Mouse (Mus musculus) c-Kit-negative CD71-positive TER-119-positive erythroid progenitor cells, embryonic 14.5 days (primary cell): ENCODE results near the gene Zfp606.

Source experiments
- DNase-seq: peaks from one replicate; pipeline ENCODE4 v3.0.0-alpha.2; 2013; ENCODE audit warnings: low read depth, low spot score

Zfp606 gene

DNA sequence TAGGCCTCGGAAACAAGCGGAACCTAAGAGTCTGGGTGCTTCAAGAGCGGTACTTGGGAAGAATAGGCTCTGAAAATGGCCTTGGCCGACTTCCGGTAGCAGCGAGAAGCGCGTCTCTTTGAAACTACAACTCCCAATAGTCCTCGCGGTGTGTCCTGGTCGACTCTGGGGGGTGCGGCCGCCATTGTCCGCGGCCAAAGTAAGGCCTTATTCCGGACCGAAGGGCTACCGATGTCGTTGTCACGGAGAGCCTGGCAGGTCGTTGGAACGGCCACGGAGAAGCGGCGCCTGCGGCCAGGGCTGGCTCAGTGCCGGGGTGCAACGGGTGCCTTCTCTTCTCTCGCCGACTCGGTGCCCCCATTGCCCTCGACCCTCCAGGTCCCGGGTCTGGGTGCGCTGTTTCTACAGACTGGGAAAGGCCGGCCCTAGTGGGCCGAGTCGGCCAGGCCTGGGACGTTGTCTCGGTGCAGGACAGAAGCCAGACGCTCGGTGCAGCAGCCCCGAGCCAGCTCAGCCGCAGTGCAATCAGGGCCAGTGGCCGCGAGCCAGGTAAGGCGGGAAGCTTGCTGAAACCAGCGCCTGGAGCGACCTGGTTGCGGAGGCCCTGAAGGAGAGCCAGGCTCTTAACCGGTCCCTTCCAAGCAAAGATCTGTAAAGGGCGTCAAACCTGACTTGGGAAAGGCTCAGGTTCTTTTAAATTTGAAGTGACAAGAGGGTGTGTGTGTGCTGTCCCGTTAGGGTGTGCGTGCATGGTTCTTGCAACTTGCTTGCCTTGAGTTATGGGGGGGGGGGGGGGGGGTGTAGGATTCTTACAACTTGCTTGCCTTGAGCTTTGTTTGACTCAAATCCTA lies at the start of gene Zfp606:
Gene Zfp606, plus strand, starts transcription at position 136 of the 851 bp plus-strand sequence.
- DNase-seq, result peak; percentile 24

GRCm38 (mm10) chr7:12479009-12479346 lies 885 bp downstream of the Zfp606 start:
- no peak for DNase-seq

DNA sequence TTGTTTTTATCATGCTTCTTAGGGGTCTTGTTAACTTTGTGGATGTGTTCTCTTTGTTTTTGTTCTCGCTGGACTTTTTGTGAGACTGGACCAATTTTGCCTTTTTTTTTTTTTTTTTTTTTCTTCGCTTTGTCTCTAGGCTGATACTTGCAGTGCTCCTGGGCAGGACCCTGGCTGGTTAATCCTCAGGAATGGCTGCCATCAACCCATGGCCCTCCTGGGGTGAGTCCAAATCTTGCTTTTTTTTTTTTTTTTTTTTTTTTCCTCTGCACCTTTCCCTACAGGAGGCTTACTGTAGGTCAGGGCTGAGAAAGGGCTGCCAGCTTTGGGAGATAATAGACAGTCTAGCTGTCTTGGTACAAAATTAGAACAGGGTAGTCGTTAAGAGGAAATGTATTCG lies 1.4 kb downstream of the Zfp606 start:
- DNase-seq, result no peak

DNA sequence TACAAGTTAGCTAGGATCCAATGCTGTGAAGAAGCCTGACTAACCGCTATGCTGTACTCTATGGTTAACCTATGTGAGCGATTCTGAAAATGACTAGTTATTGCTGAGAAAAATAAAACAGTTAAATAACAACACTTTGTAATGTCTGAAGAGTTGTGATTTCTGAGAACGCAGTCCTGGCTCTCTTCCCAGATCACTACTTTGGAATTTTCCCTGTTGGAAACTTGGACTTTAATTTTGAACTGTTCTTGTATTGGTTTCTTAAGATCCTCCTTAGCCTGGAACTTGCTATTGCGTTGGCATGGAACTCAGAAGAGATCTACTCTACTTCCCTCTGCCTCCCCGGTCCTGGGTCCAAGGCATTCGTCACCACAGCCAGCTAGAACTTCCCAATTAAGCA lies 5.7 kb downstream of the Zfp606 start:
- no peak for DNase-seq

DNA sequence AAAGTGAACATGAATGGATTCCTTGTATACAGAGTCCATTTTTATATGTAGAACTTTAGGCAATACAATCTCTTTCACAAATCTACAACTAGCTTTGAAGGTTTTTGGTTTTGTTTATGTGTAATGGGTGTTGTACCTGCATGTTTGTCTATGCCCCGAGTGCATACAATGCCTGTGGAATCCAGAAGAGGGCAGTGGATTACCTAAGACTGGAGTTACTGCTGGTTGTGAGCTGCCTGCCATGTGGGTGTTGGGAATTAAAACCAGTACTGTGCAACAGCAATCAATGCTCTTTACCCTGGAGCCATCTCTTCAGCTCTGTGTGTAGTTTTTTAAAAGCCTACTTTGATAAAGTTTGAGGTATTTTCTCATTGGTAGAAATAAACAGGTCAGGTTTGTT lies 7.9 kb downstream of the Zfp606 start:
- DNase-seq, result no peak

DNA sequence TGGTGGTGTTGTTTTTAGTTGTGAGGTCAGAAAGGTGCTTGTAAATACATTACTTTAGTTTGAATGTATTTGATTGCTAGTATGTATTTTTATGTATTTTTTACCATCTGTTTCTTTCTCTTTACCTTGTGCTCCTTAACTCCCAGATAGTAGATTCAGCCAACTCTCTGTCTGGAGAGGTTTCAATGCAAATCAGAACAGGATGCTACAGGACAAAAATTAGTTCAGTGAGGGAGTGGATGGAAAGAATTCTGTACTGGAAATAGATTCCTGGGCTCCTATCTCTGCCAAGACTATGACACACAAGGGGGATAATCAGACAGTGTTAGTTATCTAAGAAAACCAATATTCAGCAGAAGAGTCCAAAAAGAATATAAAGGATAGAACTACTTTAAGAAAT lies 8.6 kb downstream of the Zfp606 start:
- no peak for DNase-seq

- no peak for DNase-seq
These were observed 32.8 kb downstream of the Zfp606 start for GRCm38 (mm10) chr7:12510913-12511312.

DNA sequence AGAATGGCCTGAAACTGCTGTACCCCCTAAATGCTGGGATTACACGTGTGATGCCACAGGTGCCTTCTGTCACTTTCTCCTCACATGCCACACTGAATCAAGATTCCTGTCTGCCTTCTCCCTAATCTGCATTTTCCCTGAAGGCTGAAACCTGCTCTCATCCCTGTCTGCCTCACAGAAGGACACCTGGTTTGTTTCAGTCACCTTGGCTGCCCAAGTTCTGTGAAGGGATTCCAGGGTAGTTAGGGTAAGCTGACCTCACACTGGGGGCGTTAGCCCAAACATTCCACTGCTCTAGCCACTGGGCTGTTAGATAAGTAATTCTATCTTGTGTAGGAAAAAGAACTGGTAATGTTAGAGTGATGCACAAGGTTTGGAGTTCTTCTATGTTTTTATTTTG lies 34.1 kb downstream of the Zfp606 start, which contains the start of gene 2900092C05Rik:
Gene 2900092C05Rik, plus strand, starts transcription at position 301 of the 400 bp plus-strand sequence.
- DNase-seq, result no peak
